In the genomic region with DNA sequence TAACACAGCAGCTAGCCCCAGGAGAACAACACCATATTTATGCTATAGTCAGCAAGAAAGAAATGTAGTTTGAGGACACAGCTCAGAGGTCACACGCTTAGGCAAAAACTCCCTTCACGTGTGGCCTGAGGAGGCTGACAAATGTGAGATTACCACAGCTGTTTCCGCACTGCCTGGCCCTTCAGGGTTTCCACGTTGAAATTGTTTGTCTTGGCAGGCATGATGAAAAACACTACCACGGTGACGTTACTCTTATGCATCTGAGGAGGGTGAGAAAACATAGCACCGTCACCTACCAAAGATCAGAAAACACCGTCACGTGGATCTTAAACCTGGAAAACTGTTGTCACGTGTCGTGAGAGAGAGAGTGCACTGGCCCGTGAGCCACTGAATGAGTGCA, we compare ENCODE assay signal across 30 mouse cellular contexts. TPM values are rescaled to one million over a fixed set of nuclear protein-coding genes. Genes with fewer than 3 reads are reported as not detected.
DNase-seq lines count a peak whose midpoint lies in the region; ATAC-seq and TF ChIP-seq lines count a peak whose summit lies in the region.
"Had no signal": no experiment of that assay in that cellular context is flagged by ENCODE, and none has a peak within 500 bp of the region (broad histone marks: within the 10 kb centered on the region; RNA-seq: fewer than 3 reads in every experiment).

No protein-coding gene starts in this region.

- ATAC-seq in heart, embryonic 12.5 days (ENCODE audit: insufficient number of reproducible peaks, low FRiP score) = peak; percentile 71
- no peak for ATAC-seq in lung, postnatal 0 days
- ATAC-seq: activated CD4-positive, CD25-positive, alpha-beta regulatory T cell, adult 4 months; forebrain, embryonic 16.5 days had no signal

- H3K79me2 ChIP-seq in heart, adult 2 months (replicated peaks; ENCODE audit: control insufficient read depth, insufficient read depth, low read length) = no peaks in the 10 kb centered on the region

- no peak for TF ChIP-seq EP300 in heart, adult 2 months (IDR thresholded peaks at IDR 0.05; ENCODE audit: insufficient read depth, low read depth, low read length)
- TF ChIP-seq EP300 in lung, postnatal 0 days (IDR thresholded peaks at IDR 0.05) = no peak

- H3K27me3 ChIP-seq in heart, embryonic 12.5 days (replicated peaks) = no peaks in the 10 kb centered on the region
- H3K27me3 ChIP-seq in heart, adult 2 months (ENCODE audit: control insufficient read depth, insufficient read depth, low read length) = no peaks in the 10 kb centered on the region
- H3K27me3 ChIP-seq in lung, postnatal 0 days (replicated peaks; ENCODE audit: insufficient read depth, low read length) = no peaks in the 10 kb centered on the region
- H3K27me3 ChIP-seq: stomach, embryonic 15.5 days had no signal

- H3K4me3 ChIP-seq in heart, embryonic 12.5 days = no peak overlapping the region
- no peak overlapping the region for H3K4me3 ChIP-seq in heart, adult 2 months
- H3K4me3 ChIP-seq in lung, postnatal 0 days (ENCODE audit: low read depth, low read length) = no peak overlapping the region
- H3K4me3 ChIP-seq: forebrain, embryonic 10.5 days; stomach, embryonic 15.5 days had no signal

- H3K9ac ChIP-seq in heart, embryonic 12.5 days = no peak overlapping the region
- no peak overlapping the region for H3K9ac ChIP-seq in heart, adult 2 months (ENCODE audit: low read depth, low read length)
- no peak overlapping the region for H3K9ac ChIP-seq in lung, postnatal 0 days (replicated peaks; ENCODE audit: low read depth)
- H3K9ac ChIP-seq: hindbrain, embryonic 14.5 days; stomach, embryonic 15.5 days had no signal

- 0 out of 2 replicates have a peak, but pooled peaks cover 4% of the 10 kb centered on the region for H3K4me1 ChIP-seq in heart, embryonic 12.5 days (replicated peaks)
- no peaks in the 10 kb centered on the region for H3K4me1 ChIP-seq in heart, adult 2 months (ENCODE audit: control insufficient read depth, insufficient read depth, low read length)
- no peaks in the 10 kb centered on the region for H3K4me1 ChIP-seq in lung, postnatal 0 days (ENCODE audit: insufficient read depth, low read depth, low read length)
- H3K4me1 ChIP-seq: forebrain, embryonic 10.5 days; stomach, embryonic 15.5 days had no signal

- intact Hi-C loops in heart, adult 2 months (cut with DNase I) = no loop called here

- H3K4me2 ChIP-seq in heart, embryonic 12.5 days = no peak overlapping the region
- H3K4me2 ChIP-seq in lung, postnatal 0 days (replicated peaks; ENCODE audit: low read depth, low read length) = no peak overlapping the region
- H3K4me2 ChIP-seq: hindbrain, embryonic 14.5 days; midbrain, embryonic 11.5 days; stomach, embryonic 15.5 days had no signal

- H3K27ac ChIP-seq in heart, embryonic 12.5 days (ENCODE audit: poor library complexity, severe bottlenecking) = no peak overlapping the region
- H3K27ac ChIP-seq in heart, adult 2 months = no peak overlapping the region
- H3K27ac ChIP-seq in lung, postnatal 0 days (ENCODE audit: low read length) = no peak overlapping the region
- H3K27ac ChIP-seq: forebrain, embryonic 10.5 days; hindbrain, embryonic 14.5 days; stomach, embryonic 15.5 days had no signal

- H3K9me3 ChIP-seq in heart, embryonic 12.5 days (replicated peaks) = 0 out of 2 replicates have a peak, but pooled peaks cover 2% of the 10 kb centered on the region
- no peaks in the 10 kb centered on the region for H3K9me3 ChIP-seq in lung, postnatal 0 days (ENCODE audit: low read length)
- H3K9me3 ChIP-seq: forebrain, embryonic 10.5 days; stomach, embryonic 15.5 days had no signal

- DNase-seq in heart, adult 2 months = no peak
- DNase-seq in kidney, adult 8-10 months = peak; percentile 5 to 7
- DNase-seq in kidney, postnatal 4 days = no peak
- peak; percentile 6 for DNase-seq in lung, postnatal 0 days (ENCODE audit: low spot score)
- DNase-seq in lung, postnatal 4 days = no peak
- DNase-seq in retina, postnatal 1 day = peak; percentile 34
- no peak for DNase-seq in layer of hippocampus, adult 18-20 months (ENCODE audit: low spot score in 2 of 2)
- DNase-seq: adrenal gland, postnatal 14 days; cerebellum, adult 2 months; cerebellum, postnatal 25 days; gastrocnemius, postnatal 10 days; heart, postnatal 36 days; kidney, postnatal 25 days; thymus, postnatal 25 days had no signal

- no peak for TF ChIP-seq POLR2A in heart, adult 2 months (IDR thresholded peaks at IDR 0.05; ENCODE audit: insufficient read depth, low read depth, low read length)

- WGBS in heart, embryonic 12.5 days = 61% methylated on average over 12 of the region's 12 CpGs
- WGBS in heart, adult 2 months = 35% methylated on average over 12 of the region's 12 CpGs
- WGBS in lung, postnatal 0 days = 49% methylated on average over 12 of the region's 12 CpGs

- TF ChIP-seq CTCF in heart, adult 2 months (IDR thresholded peaks at IDR 0.05) = no peak
- TF ChIP-seq CTCF in lung, postnatal 0 days (IDR thresholded peaks at IDR 0.05) = no peak

- H3K36me3 ChIP-seq in heart, embryonic 12.5 days = no peaks in the 10 kb centered on the region
- no peaks in the 10 kb centered on the region for H3K36me3 ChIP-seq in heart, adult 2 months (ENCODE audit: control insufficient read depth, insufficient read depth, low read length)
- H3K36me3 ChIP-seq in lung, postnatal 0 days (ENCODE audit: insufficient read depth, low read length) = no peaks in the 10 kb centered on the region
- H3K36me3 ChIP-seq: forebrain, embryonic 10.5 days; stomach, embryonic 15.5 days had no signal

RNA-seq across cellular contexts. Expression of a gene that starts 21.5 kb away (rescaled TPM):
- 0.40 TPM in 1 of 2 replicates, not detected in the other for polyA plus RNA-seq in heart, embryonic 12.5 days (2016; fragmentation: Nextera tagmentation; extraction: Ambion mirVana)
- under 1 TPM; 0.09 to 0.39 TPM for total RNA-seq in heart, adult 2 months (2021)
- polyA plus RNA-seq in heart, adult 2 months (2012; rRNA removed) = 0.50 and 1.0 TPM in 2 replicates
- polyA plus RNA-seq in lung, postnatal 0 days (2015; fragmentation: Nextera tagmentation; extraction: Ambion mirVana) = not detected in 2 replicates
- total RNA-seq in layer of hippocampus, adult 18-20 months (2021) = under 1 TPM; 0.12 to 0.28 TPM
- total RNA-seq: granulocyte monocyte progenitor cell, adult 5-6 weeks; left cerebral cortex, postnatal 14 days; megakaryocyte progenitor cell, adult 5-6 weeks; MEL; midbrain, postnatal 0 days had no signal
- polyA plus RNA-seq: activated CD4-positive, CD25-positive, alpha-beta regulatory T cell, adult 4 months; C2C12; forebrain, embryonic 10.5 days; forebrain, embryonic 16.5 days; intestine, embryonic 14.5 days; limb, embryonic 14.5 days; neural tube, embryonic 14.5 days had no signal

RNA-seq across cellular contexts. Expression of a gene that starts 38.1 kb away (rescaled TPM):
- 0.64 and 0.71 TPM in 2 replicates for polyA plus RNA-seq in heart, embryonic 12.5 days (2016; fragmentation: Nextera tagmentation; extraction: Ambion mirVana)
- total RNA-seq in heart, adult 2 months (2021) = not detected
- 0.18 and 0.25 TPM in 2 replicates for polyA plus RNA-seq in heart, adult 2 months (2012; rRNA removed)
- polyA plus RNA-seq in lung, postnatal 0 days (2015; fragmentation: Nextera tagmentation; extraction: Ambion mirVana) = 0.38 and 0.43 TPM in 2 replicates
- total RNA-seq in layer of hippocampus, adult 18-20 months (2021) = 1 to 10 TPM in 1 of 2 experiments, under 1 TPM in 1; 0.94 to 2.0 TPM
- total RNA-seq: adrenal gland, postnatal 14 days; gastrocnemius, postnatal 10 days; granulocyte monocyte progenitor cell, adult 5-6 weeks; heart, postnatal 36 days; megakaryocyte progenitor cell, adult 5-6 weeks had no signal

RNA-seq across cellular contexts. Expression of a gene that starts 56.4 kb away (rescaled TPM):
- 777 and 782 TPM in 2 replicates for polyA plus RNA-seq in heart, embryonic 12.5 days (2016; fragmentation: Nextera tagmentation; extraction: Ambion mirVana)
- total RNA-seq in heart, adult 2 months (2021) = 1,000 to 10,000 TPM; 2,754 to 3,232 TPM
- 2,197 and 2,972 TPM in 2 replicates for polyA plus RNA-seq in heart, adult 2 months (2012; rRNA removed)
- polyA plus RNA-seq in lung, postnatal 0 days (2015; fragmentation: Nextera tagmentation; extraction: Ambion mirVana) = 182 and 184 TPM in 2 replicates
- total RNA-seq in layer of hippocampus, adult 18-20 months (2021) = 100 to 1,000 TPM; 589 to 628 TPM
- total RNA-seq: MEL had no signal

Comparison
In these comparisons a context has a peak if more than half of its experiments do, and no peak if none do; other contexts are left out.
1. DNase-seq: peak in kidney, adult 8-10 months (2 of 2), lung, postnatal 0 days (single experiment) and retina, postnatal 1 day (single experiment); none in heart, adult 2 months (0 of 2), kidney, postnatal 4 days (0 of 2), lung, postnatal 4 days (0 of 2) and layer of hippocampus, adult 18-20 months (0 of 2).